Mouse (Mus musculus) left cerebral cortex, postnatal 4 days (tissue): ENCODE data around the gene Olfr843. TPM values are rescaled to one million over a fixed set of nuclear protein-coding genes. Genes with fewer than 3 reads are reported as not detected.

Experiments used
- DNase-seq: peaks from one replicate; pipeline ENCODE4 v3.0.0-alpha.2; 2022
- intact Hi-C: fragments of 180-260 bp; cut with DNase I; formaldehyde crosslinking; loops from one replicate; pipeline ENCODE4 v1.15.1; 2025
- total RNA-seq, 2 experiments: library from RNA; stranded (reverse); gene quantifications; 2 replicates each; pipeline ENCODE4 v1.2.3; 2021

Gene Olfr843
- total RNA-seq: not detected

GRCm38 (mm10) chr9:19251887-19252286 is at the start of gene Olfr843:
Gene Olfr843 (minus strand): TSS chr9:19251987.
- intact Hi-C loops: no loop called here
- DNase-seq: no peak

Other genes with a start within 250 kb of the Olfr843 start
- gene Olfr835, start 219.3 kb downstream of the Olfr843 start, total RNA-seq: not detected
- gene Olfr836, start 131.6 kb downstream of the Olfr843 start, total RNA-seq: not detected
- not detected for gene Olfr837, start 115.7 kb downstream of the Olfr843 start, total RNA-seq
- under 1 TPM; 0.08 to 0.16 TPM for gene Olfr839-ps1, start 74.7 kb downstream of the Olfr843 start, total RNA-seq
- gene Olfr844, start 64.4 kb upstream of the Olfr843 start, total RNA-seq: not detected
- gene Olfr845, start 84.5 kb upstream of the Olfr843 start, total RNA-seq: not detected
- not detected for gene Olfr846, start 112.0 kb upstream of the Olfr843 start, total RNA-seq
- not detected for gene Olfr847, start 126.7 kb upstream of the Olfr843 start, total RNA-seq
- gene Olfr849, start 188.3 kb upstream of the Olfr843 start, total RNA-seq: not detected
- gene Olfr850, start 226.3 kb upstream of the Olfr843 start, total RNA-seq: not detected
- gene Olfr851, start 241.3 kb upstream of the Olfr843 start, total RNA-seq: not detected